Mouse (Mus musculus): ENCODE data around the gene Spock1.

Gene Spock1

GRCm38 (mm10) chr13:57660523-57660922 lies 247.6 kb downstream of the Spock1 start:
- no peak for DNase-seq (ENCODE audit: extremely low read depth, low read depth)

- DNase-seq (ENCODE audit: extremely low read depth, low read depth): no peak
These were observed 248.3 kb downstream of the Spock1 start for GRCm38 (mm10) chr13:57659872-57660271.

- DNase-seq (ENCODE audit: extremely low read depth, low read depth): no peak
These were observed 251.5 kb downstream of the Spock1 start for GRCm38 (mm10) chr13:57656606-57657005.

GRCm38 (mm10) chr13:57654362-57654761 lies 253.8 kb downstream of the Spock1 start:
- no peak for DNase-seq (ENCODE audit: extremely low read depth, low read depth)

- DNase-seq (ENCODE audit: extremely low read depth, low read depth): no peak
These were observed 256.9 kb downstream of the Spock1 start for GRCm38 (mm10) chr13:57651236-57651635.

GRCm38 (mm10) chr13:57648784-57649183 lies 259.3 kb downstream of the Spock1 start:
- DNase-seq (ENCODE audit: extremely low read depth, low read depth): no peak

GRCm38 (mm10) chr13:57647456-57647855 lies 260.7 kb downstream of the Spock1 start:
- DNase-seq (ENCODE audit: extremely low read depth, low read depth): no peak

GRCm38 (mm10) chr13:57643036-57643435 lies 265.1 kb downstream of the Spock1 start:
- no peak for DNase-seq (ENCODE audit: extremely low read depth, low read depth)

- DNase-seq (ENCODE audit: extremely low read depth, low read depth): no peak
These were observed 266.5 kb downstream of the Spock1 start for GRCm38 (mm10) chr13:57641649-57642048.

- DNase-seq (ENCODE audit: extremely low read depth, low read depth): no peak
These were observed 267.2 kb downstream of the Spock1 start for GRCm38 (mm10) chr13:57640968-57641367.

- DNase-seq (ENCODE audit: extremely low read depth, low read depth): no peak
These were observed 269.3 kb downstream of the Spock1 start for GRCm38 (mm10) chr13:57638820-57639219.

GRCm38 (mm10) chr13:57637606-57638132 lies 270.5 kb downstream of the Spock1 start:
- DNase-seq (ENCODE audit: extremely low read depth, low read depth): no peak

GRCm38 (mm10) chr13:57637080-57637572 lies 271.0 kb downstream of the Spock1 start:
- no peak for DNase-seq (ENCODE audit: extremely low read depth, low read depth)

GRCm38 (mm10) chr13:57636196-57637015 lies 271.7 kb downstream of the Spock1 start:
- DNase-seq (ENCODE audit: extremely low read depth, low read depth): no peak

GRCm38 (mm10) chr13:57630532-57630931 lies 277.6 kb downstream of the Spock1 start:
- DNase-seq (ENCODE audit: extremely low read depth, low read depth): no peak

GRCm38 (mm10) chr13:57628218-57628617 lies 279.9 kb downstream of the Spock1 start:
- DNase-seq (ENCODE audit: extremely low read depth, low read depth): no peak

GRCm38 (mm10) chr13:57626434-57626833 lies 281.7 kb downstream of the Spock1 start:
- DNase-seq (ENCODE audit: extremely low read depth, low read depth): no peak

GRCm38 (mm10) chr13:57623909-57624481 lies 284.1 kb downstream of the Spock1 start:
- DNase-seq (ENCODE audit: extremely low read depth, low read depth): no peak

- DNase-seq (ENCODE audit: extremely low read depth, low read depth): no peak
These were observed 288.9 kb downstream of the Spock1 start for GRCm38 (mm10) chr13:57619079-57619768.

- no peak for DNase-seq (ENCODE audit: extremely low read depth, low read depth)
These were observed 296.6 kb downstream of the Spock1 start for GRCm38 (mm10) chr13:57611326-57612171.

- DNase-seq (ENCODE audit: extremely low read depth, low read depth): no peak
These were observed 298.2 kb downstream of the Spock1 start for GRCm38 (mm10) chr13:57609946-57610345.

Data from MEL-GATA-1-ER (cell line).